Mouse (Mus musculus): ENCODE results near the gene Nrcam.

GRCm38 (mm10) chr12:44402134-44402533, 73.4 kb downstream of the Nrcam start:
- no peak for TF ChIP-seq POLR2A (IDR thresholded peaks at IDR 0.05; ENCODE audit: low read depth, low read length)
- no peak for TF ChIP-seq JUND (conservative IDR thresholded peaks at IDR 0.05; ENCODE audit: low read depth, low read length)
- TF ChIP-seq CTCF (conservative IDR thresholded peaks at IDR 0.05 in 1 of 2, IDR thresholded peaks at IDR 0.05 in 1 of 2; ENCODE audit: low read depth in 2 of 2, low read length in 2 of 2), result no peak
- no peak for TF ChIP-seq EP300 (IDR thresholded peaks at IDR 0.05; ENCODE audit: low read length)
- no peak for TF ChIP-seq IRF4 (IDR thresholded peaks at IDR 0.05; ENCODE audit: low read depth, low read length)
- TF ChIP-seq BHLHE40 (IDR thresholded peaks at IDR 0.05; ENCODE audit: low read depth, low read length), result no peak
- TF ChIP-seq NELFE (IDR thresholded peaks at IDR 0.05; ENCODE audit: low read depth, low read length), result no peak
- no peak for TF ChIP-seq TBP (conservative IDR thresholded peaks at IDR 0.05; ENCODE audit: low read depth, low read length)
- TF ChIP-seq HCFC1 (IDR thresholded peaks at IDR 0.05; ENCODE audit: low read depth, low read length), result no peak
- TF ChIP-seq RCOR1 (conservative IDR thresholded peaks at IDR 0.05; ENCODE audit: low read depth, low read length), result no peak
- TF ChIP-seq KAT2A (IDR thresholded peaks at IDR 0.05; ENCODE audit: insufficient replicate concordance, low read length), result no peak
